ENCODE assay signal across 8 mouse cellular contexts in genomic region chr17:80096043-80096719, GRCm38 (mm10). TPM values are rescaled to one million over a fixed set of nuclear protein-coding genes. Genes with fewer than 3 reads are reported as not detected.
A peak's percentile ranks its signal among the peaks of the same experiment; 100 is the strongest.
DNase-seq lines count a peak whose midpoint lies in the region; ATAC-seq lines count a peak whose summit lies in the region.

No protein-coding gene starts in this region.

- peak overlapping the region; percentile 22 for H3K4me2 ChIP-seq in embryonic facial prominence, embryonic 11.5 days (ENCODE audit: low read depth, low read length)
- H3K4me2 ChIP-seq in heart, embryonic 11.5 days = peak overlapping the region; percentile 60
- H3K4me2 ChIP-seq in limb, embryonic 13.5 days (replicated peaks) = peak overlapping the region; percentile 56
- peak overlapping the region; percentile 39 for H3K4me2 ChIP-seq in midbrain, embryonic 12.5 days (replicated peaks)

- peaks cover 2% of the 10 kb centered on the region; the same call in 1 of the 2 replicates for H3K4me1 ChIP-seq in embryonic facial prominence, embryonic 11.5 days (ENCODE audit: control insufficient read depth, insufficient read depth, low read length)
- H3K4me1 ChIP-seq in heart, embryonic 11.5 days (ENCODE audit: control insufficient read depth, insufficient read depth, low read length) = peaks cover 6% of the 10 kb centered on the region; the same call in 1 of the 2 replicates
- peaks cover 12% of the 10 kb centered on the region for H3K4me1 ChIP-seq in limb, embryonic 13.5 days
- H3K4me1 ChIP-seq in midbrain, embryonic 12.5 days = peaks cover 18% of the 10 kb centered on the region

- WGBS in embryonic facial prominence, embryonic 11.5 days = 14% methylated on average over 20 of the region's 20 CpGs
- WGBS in heart, embryonic 11.5 days (ENCODE audit: insufficient replicate concordance) = 21% methylated on average over 20 of the region's 20 CpGs
- WGBS in limb, embryonic 13.5 days = 15% methylated on average over 20 of the region's 20 CpGs
- 14% methylated on average over 20 of the region's 20 CpGs for WGBS in midbrain, embryonic 12.5 days

- no peak overlapping the region for H3K4me3 ChIP-seq in embryonic facial prominence, embryonic 11.5 days (ENCODE audit: low read depth, low read length)
- peak overlapping the region; percentile 25 for H3K4me3 ChIP-seq in heart, embryonic 11.5 days (ENCODE audit: low read depth, low read length)
- peak overlapping the region; percentile 21 for H3K4me3 ChIP-seq in limb, embryonic 13.5 days
- H3K4me3 ChIP-seq in midbrain, embryonic 12.5 days = peak overlapping the region; percentile 8

- no peak overlapping the region for H3K27ac ChIP-seq in embryonic facial prominence, embryonic 11.5 days (replicated peaks; ENCODE audit: low read depth, low read length)
- no peak overlapping the region for H3K27ac ChIP-seq in heart, embryonic 11.5 days (ENCODE audit: low read depth, low read length)
- no peak overlapping the region for H3K27ac ChIP-seq in limb, embryonic 13.5 days
- no peak overlapping the region for H3K27ac ChIP-seq in midbrain, embryonic 12.5 days (replicated peaks)

- peak; percentile 75 for ATAC-seq in embryonic facial prominence, embryonic 11.5 days (replicated peaks; ENCODE audit: insufficient number of reproducible peaks, low FRiP score, low TSS enrichment, low read depth)
- ATAC-seq in heart, embryonic 11.5 days (replicated peaks; ENCODE audit: insufficient number of reproducible peaks, low FRiP score, low TSS enrichment) = no peak
- ATAC-seq in limb, embryonic 13.5 days (ENCODE audit: low FRiP score, low read depth) = no peak
- ATAC-seq in midbrain, embryonic 12.5 days (ENCODE audit: low FRiP score, low read depth) = peak; percentile 89
- ATAC-seq in monocyte, adult 5-6 weeks (replicated peaks; ENCODE audit: insufficient number of reproducible peaks, low FRiP score, low TSS enrichment, poor library complexity, severe bottlenecking) = no peak

- H3K36me3 ChIP-seq in embryonic facial prominence, embryonic 11.5 days (replicated peaks; ENCODE audit: control insufficient read depth, insufficient read depth, low read depth, low read length) = no peaks in the 10 kb centered on the region
- no peaks in the 10 kb centered on the region for H3K36me3 ChIP-seq in heart, embryonic 11.5 days (ENCODE audit: control insufficient read depth, insufficient read depth, low read length)
- no peaks in the 10 kb centered on the region for H3K36me3 ChIP-seq in limb, embryonic 13.5 days
- no peaks in the 10 kb centered on the region for H3K36me3 ChIP-seq in midbrain, embryonic 12.5 days

- peak; percentile 74 for DNase-seq in adrenal gland, postnatal 14 days
- DNase-seq in embryonic facial prominence, embryonic 11.5 days (ENCODE audit: low spot score) = peak; percentile 75
- DNase-seq in kidney, adult 8-10 months = peak; percentile 87 to 89
- peak; percentile 13 for DNase-seq in right cerebral cortex, postnatal 4 days

- no peak overlapping the region for H3K9ac ChIP-seq in embryonic facial prominence, embryonic 11.5 days (replicated peaks; ENCODE audit: low read length)
- H3K9ac ChIP-seq in heart, embryonic 11.5 days (ENCODE audit: low read depth, low read length) = 0 out of 2 replicates have a peak overlapping the region, but pooled peaks have one; percentile 56
- H3K9ac ChIP-seq in limb, embryonic 13.5 days = peak overlapping the region; percentile 51; the same call in 1 of the 2 replicates
- H3K9ac ChIP-seq in midbrain, embryonic 12.5 days (replicated peaks) = 0 out of 2 replicates have a peak overlapping the region, but pooled peaks have one; percentile 7

- H3K9me3 ChIP-seq in embryonic facial prominence, embryonic 11.5 days (replicated peaks; ENCODE audit: control insufficient read depth, low read length) = no peaks in the 10 kb centered on the region
- H3K9me3 ChIP-seq in heart, embryonic 11.5 days (replicated peaks; ENCODE audit: control insufficient read depth, low read length) = no peaks in the 10 kb centered on the region
- no peaks in the 10 kb centered on the region for H3K9me3 ChIP-seq in limb, embryonic 13.5 days
- H3K9me3 ChIP-seq in midbrain, embryonic 12.5 days = no peaks in the 10 kb centered on the region

- no peaks in the 10 kb centered on the region for H3K27me3 ChIP-seq in embryonic facial prominence, embryonic 11.5 days (ENCODE audit: control insufficient read depth, insufficient read depth, low read length)
- no peaks in the 10 kb centered on the region; the same call in 1 of the 2 replicates for H3K27me3 ChIP-seq in heart, embryonic 11.5 days (ENCODE audit: control insufficient read depth, insufficient read depth, low read length)
- no peaks in the 10 kb centered on the region for H3K27me3 ChIP-seq in limb, embryonic 13.5 days
- no peaks in the 10 kb centered on the region for H3K27me3 ChIP-seq in midbrain, embryonic 12.5 days

RNA-seq across cellular contexts. Expression of gene Galm, which starts 31.1 kb away (rescaled TPM):
- total RNA-seq in adrenal gland, postnatal 14 days (2021) = 21.6 and 27.1 TPM in 2 replicates
- 22.3 and 26.1 TPM in 2 replicates for polyA plus RNA-seq in embryonic facial prominence, embryonic 11.5 days (2014; fragmentation: Nextera tagmentation; extraction: Ambion mirVana)
- polyA plus RNA-seq in heart, embryonic 11.5 days (2014; fragmentation: Nextera tagmentation; extraction: Ambion mirVana) = 7.5 and 9.4 TPM in 2 replicates
- polyA plus RNA-seq in limb, embryonic 13.5 days (2015; fragmentation: Nextera tagmentation; extraction: Ambion mirVana) = 15.5 and 17.2 TPM in 2 replicates
- 4.8 and 5.0 TPM in 2 replicates for polyA plus RNA-seq in midbrain, embryonic 12.5 days (2016; fragmentation: Nextera tagmentation; extraction: Ambion mirVana)
- total RNA-seq in monocyte, adult 5-6 weeks (2017) = 2.5 to 7.3 TPM (median 2.7 TPM) in 3 replicates

RNA-seq across cellular contexts. Expression of gene Hnrnpll, which starts 34.0 kb away (rescaled TPM):
- total RNA-seq in adrenal gland, postnatal 14 days (2021) = 50.6 and 54.1 TPM in 2 replicates
- 114 and 127 TPM in 2 replicates for polyA plus RNA-seq in embryonic facial prominence, embryonic 11.5 days (2014; fragmentation: Nextera tagmentation; extraction: Ambion mirVana)
- 51.5 and 53.4 TPM in 2 replicates for polyA plus RNA-seq in heart, embryonic 11.5 days (2014; fragmentation: Nextera tagmentation; extraction: Ambion mirVana)
- 63.7 and 64.1 TPM in 2 replicates for polyA plus RNA-seq in limb, embryonic 13.5 days (2015; fragmentation: Nextera tagmentation; extraction: Ambion mirVana)
- polyA plus RNA-seq in midbrain, embryonic 12.5 days (2016; fragmentation: Nextera tagmentation; extraction: Ambion mirVana) = 125 and 129 TPM in 2 replicates
- total RNA-seq in monocyte, adult 5-6 weeks (2017) = 32.6 to 35.1 TPM (median 33.5 TPM) in 3 replicates

Comparison
In these comparisons a context has a peak if more than half of its experiments do, and no peak if none do; other contexts are left out.
1. DNase-seq: peak in every context shown above with its lines; median percentile 88 in kidney, adult 8-10 months; 75 in embryonic facial prominence, embryonic 11.5 days; 74 in adrenal gland, postnatal 14 days; 13 in right cerebral cortex, postnatal 4 days.
2. ATAC-seq: peak in embryonic facial prominence, embryonic 11.5 days (single experiment) and midbrain, embryonic 12.5 days (single experiment); none in heart, embryonic 11.5 days (single experiment), limb, embryonic 13.5 days (single experiment) and monocyte, adult 5-6 weeks (single experiment).
3. Peak in every context shown above with its lines, with median percentiles within 50 percentile points of each other: H3K4me2 ChIP-seq.